Mouse (Mus musculus): ENCODE measurements at regions not wholly inside any gene's neighbourhood (a gene's known extent, or its start where the extent isn't known, plus 50 kb on each side); places are given as distances from the start of the nearest gene placed in this dataset.

- H3K27ac ChIP-seq (replicated peaks) = no peak overlapping the region
- H3K4me3 ChIP-seq = no peak overlapping the region
- no peaks in the 10 kb centered on the region for H3K9me3 ChIP-seq
- no peaks in the 10 kb centered on the region for H3K27me3 ChIP-seq
- H3K4me1 ChIP-seq = no peaks in the 10 kb centered on the region
- ATAC-seq (ENCODE audit: low FRiP score, low read depth) = no peak
- H3K4me2 ChIP-seq (replicated peaks) = no peak overlapping the region
- H3K36me3 ChIP-seq = no peaks in the 10 kb centered on the region
- WGBS = 92% methylated on average over 3 of the region's 3 CpGs
- H3K9ac ChIP-seq (replicated peaks) = no peak overlapping the region
These were observed 95.4 kb upstream of the Dusp10 start for GRCm38 (mm10) chr1:183917656-183918055.

GRCm38 (mm10) chr1:183921262-183921661 lies 91.8 kb upstream of the Dusp10 start:
- Histone ChIP-seq H3K4me2 (replicated peaks) (no peak overlapping the region), H3K4me3 (no peak overlapping the region), H3K36me3 (no peaks in the 10 kb centered on the region), H3K27ac (replicated peaks) (no peak overlapping the region), H3K4me1 (no peaks in the 10 kb centered on the region), H3K9ac (replicated peaks) (no peak overlapping the region), H3K9me3 (no peaks in the 10 kb centered on the region), H3K27me3 (no peaks in the 10 kb centered on the region)
- ATAC-seq (ENCODE audit: low FRiP score, low read depth) = no peak
- 78% methylated on average over 2 of the region's 2 CpGs for WGBS

- Histone ChIP-seq H3K4me2 (replicated peaks) (no peak overlapping the region), H3K36me3 (no peaks in the 10 kb centered on the region), H3K4me3 (no peak overlapping the region), H3K27ac (replicated peaks) (no peak overlapping the region), H3K27me3 (no peaks in the 10 kb centered on the region), H3K4me1 (no peaks in the 10 kb centered on the region), H3K9ac (replicated peaks) (no peak overlapping the region), H3K9me3 (no peaks in the 10 kb centered on the region)
- WGBS = 80% methylated on average over 4 of the region's 4 CpGs
- no peak for ATAC-seq (ENCODE audit: low FRiP score, low read depth)
These were observed 84.6 kb upstream of the Dusp10 start for GRCm38 (mm10) chr1:183928539-183928938.

- no peaks in the 10 kb centered on the region for H3K9me3 ChIP-seq
- WGBS = 92% methylated on average over 4 of the region's 4 CpGs
- no peaks in the 10 kb centered on the region for H3K36me3 ChIP-seq
- H3K4me2 ChIP-seq (replicated peaks) = no peak overlapping the region
- ATAC-seq (ENCODE audit: low FRiP score, low read depth) = no peak
- H3K27me3 ChIP-seq = no peaks in the 10 kb centered on the region
- no peak overlapping the region for H3K9ac ChIP-seq (replicated peaks)
- no peak overlapping the region for H3K27ac ChIP-seq (replicated peaks)
- H3K4me1 ChIP-seq = no peaks in the 10 kb centered on the region
- H3K4me3 ChIP-seq = no peak overlapping the region
These were observed 82.6 kb upstream of the Dusp10 start for GRCm38 (mm10) chr1:183930363-183930982.

- Histone ChIP-seq H3K9ac (replicated peaks) (no peak overlapping the region), H3K9me3 (no peaks in the 10 kb centered on the region), H3K4me1 (no peaks in the 10 kb centered on the region), H3K4me3 (no peak overlapping the region), H3K27ac (replicated peaks) (no peak overlapping the region), H3K4me2 (replicated peaks) (no peak overlapping the region), H3K36me3 (no peaks in the 10 kb centered on the region), H3K27me3 (no peaks in the 10 kb centered on the region)
- ATAC-seq (ENCODE audit: low FRiP score, low read depth) = no peak
- WGBS = 74% methylated on average over 3 of the region's 3 CpGs
These were observed 82.0 kb upstream of the Dusp10 start for GRCm38 (mm10) chr1:183931141-183931540.

- WGBS = 79% methylated on average over 2 of the region's 2 CpGs
These were observed 79.3 kb upstream of the Dusp10 start for GRCm38 (mm10) chr1:183933845-183934244.

GRCm38 (mm10) chr1:183937166-183937565 lies 75.9 kb upstream of the Dusp10 start:
- Histone ChIP-seq H3K27me3 (no peaks in the 10 kb centered on the region), H3K4me2 (replicated peaks) (no peak overlapping the region), H3K36me3 (no peaks in the 10 kb centered on the region), H3K27ac (replicated peaks) (no peak overlapping the region), H3K9ac (replicated peaks) (no peak overlapping the region), H3K9me3 (no peaks in the 10 kb centered on the region), H3K4me1 (no peaks in the 10 kb centered on the region), H3K4me3 (no peak overlapping the region)
- 92% methylated on average over 11 of the region's 11 CpGs for WGBS
- no peak for ATAC-seq (ENCODE audit: low FRiP score, low read depth)

More at GRCm38 (mm10) chr1:183933845-183934244, 79.3 kb upstream of the Dusp10 start:
- Histone ChIP-seq H3K27ac (replicated peaks) (no peak overlapping the region), H3K4me3 (no peak overlapping the region), H3K36me3 (no peaks in the 10 kb centered on the region), H3K9ac (replicated peaks) (no peak overlapping the region), H3K4me1 (no peaks in the 10 kb centered on the region), H3K4me2 (replicated peaks) (no peak overlapping the region), H3K27me3 (no peaks in the 10 kb centered on the region), H3K9me3 (no peaks in the 10 kb centered on the region)
- ATAC-seq (ENCODE audit: low FRiP score, low read depth) = no peak

GRCm38 (mm10) chr1:183938361-183938760 lies 74.7 kb upstream of the Dusp10 start:
- 90% methylated on average over 6 of the region's 6 CpGs for WGBS
- no peaks in the 10 kb centered on the region for H3K4me1 ChIP-seq
- ATAC-seq (ENCODE audit: low FRiP score, low read depth) = no peak

GRCm38 (mm10) chr1:183940706-183941105 lies 72.4 kb upstream of the Dusp10 start:
- Histone ChIP-seq H3K4me2 (replicated peaks) (no peak overlapping the region), H3K27me3 (no peaks in the 10 kb centered on the region), H3K27ac (replicated peaks) (no peak overlapping the region), H3K9ac (replicated peaks) (no peak overlapping the region), H3K4me3 (no peak overlapping the region), H3K9me3 (no peaks in the 10 kb centered on the region), H3K36me3 (no peaks in the 10 kb centered on the region), H3K4me1 (no peaks in the 10 kb centered on the region)
- 90% methylated on average over 2 of the region's 2 CpGs for WGBS
- no peak for ATAC-seq (ENCODE audit: low FRiP score, low read depth)

More at GRCm38 (mm10) chr1:183938361-183938760, 74.7 kb upstream of the Dusp10 start:
- no peaks in the 10 kb centered on the region for H3K27me3 ChIP-seq
- no peak overlapping the region for H3K9ac ChIP-seq (replicated peaks)
- no peak overlapping the region for H3K27ac ChIP-seq (replicated peaks)
- no peaks in the 10 kb centered on the region for H3K36me3 ChIP-seq
- H3K9me3 ChIP-seq = no peaks in the 10 kb centered on the region
- H3K4me2 ChIP-seq (replicated peaks) = no peak overlapping the region
- no peak overlapping the region for H3K4me3 ChIP-seq

GRCm38 (mm10) chr1:183946241-183946640 lies 66.9 kb upstream of the Dusp10 start:
- Histone ChIP-seq H3K27me3 (no peaks in the 10 kb centered on the region), H3K27ac (replicated peaks) (no peak overlapping the region), H3K4me3 (no peak overlapping the region), H3K36me3 (no peaks in the 10 kb centered on the region), H3K4me1 (no peaks in the 10 kb centered on the region), H3K9ac (replicated peaks) (no peak overlapping the region), H3K9me3 (no peaks in the 10 kb centered on the region), H3K4me2 (replicated peaks) (no peak overlapping the region)
- 84% methylated on average over 8 of the region's 8 CpGs for WGBS
- no peak for ATAC-seq (ENCODE audit: low FRiP score, low read depth)

GRCm38 (mm10) chr1:183947066-183947465 lies 66.0 kb upstream of the Dusp10 start:
- WGBS = 82% methylated on average over 5 of the region's 5 CpGs

GRCm38 (mm10) chr1:183949205-183949604 lies 63.9 kb upstream of the Dusp10 start:
- Histone ChIP-seq H3K9ac (replicated peaks) (no peak overlapping the region), H3K27ac (replicated peaks) (no peak overlapping the region), H3K4me1 (no peaks in the 10 kb centered on the region), H3K4me3 (no peak overlapping the region), H3K36me3 (no peaks in the 10 kb centered on the region), H3K4me2 (replicated peaks) (no peak overlapping the region), H3K9me3 (no peaks in the 10 kb centered on the region), H3K27me3 (no peaks in the 10 kb centered on the region)
- ATAC-seq (ENCODE audit: low FRiP score, low read depth) = no peak
- 87% methylated on average over 4 of the region's 4 CpGs for WGBS

More at GRCm38 (mm10) chr1:183947066-183947465, 66.0 kb upstream of the Dusp10 start:
- H3K4me2 ChIP-seq (replicated peaks) = no peak overlapping the region
- no peak overlapping the region for H3K27ac ChIP-seq (replicated peaks)
- ATAC-seq (ENCODE audit: low FRiP score, low read depth) = no peak
- H3K9me3 ChIP-seq = no peaks in the 10 kb centered on the region
- H3K9ac ChIP-seq (replicated peaks) = no peak overlapping the region
- H3K36me3 ChIP-seq = no peaks in the 10 kb centered on the region
- H3K27me3 ChIP-seq = no peaks in the 10 kb centered on the region
- H3K4me1 ChIP-seq = no peaks in the 10 kb centered on the region
- H3K4me3 ChIP-seq = no peak overlapping the region

GRCm38 (mm10) chr1:183954086-183954485 lies 59.0 kb upstream of the Dusp10 start:
- Histone ChIP-seq H3K9me3 (no peaks in the 10 kb centered on the region), H3K27me3 (no peaks in the 10 kb centered on the region), H3K9ac (replicated peaks) (no peak overlapping the region), H3K4me3 (no peak overlapping the region), H3K36me3 (no peaks in the 10 kb centered on the region), H3K4me1 (no peaks in the 10 kb centered on the region), H3K4me2 (replicated peaks) (no peak overlapping the region), H3K27ac (replicated peaks) (no peak overlapping the region)
- WGBS = 90% methylated on average over 2 of the region's 2 CpGs
- ATAC-seq (ENCODE audit: low FRiP score, low read depth) = no peak
